Mouse (Mus musculus): Measurements from ENCODE around the gene Ropn1. TPM values are rescaled to one million over a fixed set of nuclear protein-coding genes. Genes with fewer than 3 reads are reported as not detected.
A peak's percentile ranks its signal among the peaks of the same experiment; 100 is the strongest.
"Not testable (repeated sequence)": the region's sequence is repeated elsewhere in the genome, so short reads cannot be mapped to it uniquely, and the experiment has no call there.

Ropn1 gene
- not detected for total RNA-seq (2021)

GRCm38 (mm10) chr16:34649621-34650020 lies at the start of gene Ropn1:
Gene Ropn1 (plus strand): TSS chr16:34649921.
- DNase-seq (ENCODE audit: extremely low spot score in 1 of 2, low spot score in 1 of 2), result no peak

DNA sequence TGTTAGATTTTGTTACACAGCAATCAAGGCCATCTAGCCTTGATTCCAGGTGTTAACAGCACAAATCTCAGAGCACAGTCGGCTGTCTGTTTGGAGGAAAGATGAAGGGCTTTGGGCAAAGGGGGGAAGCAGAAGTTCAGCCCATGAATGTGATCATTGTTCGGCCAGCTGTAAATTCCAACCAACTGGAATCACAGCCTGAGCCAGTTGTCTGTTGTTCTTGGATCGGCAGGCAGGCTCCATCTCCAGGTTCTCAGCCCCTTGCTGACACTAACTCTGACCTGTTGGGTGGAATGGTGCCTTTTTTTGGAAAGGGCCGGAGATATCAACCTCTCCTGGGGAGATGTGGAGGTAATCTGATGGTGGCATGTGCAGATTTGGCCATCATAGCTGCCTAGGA lies 47.8 kb upstream of the Ropn1 start:
- DNase-seq (ENCODE audit: extremely low spot score in 1 of 2, low spot score in 1 of 2), result no peak

DNA sequence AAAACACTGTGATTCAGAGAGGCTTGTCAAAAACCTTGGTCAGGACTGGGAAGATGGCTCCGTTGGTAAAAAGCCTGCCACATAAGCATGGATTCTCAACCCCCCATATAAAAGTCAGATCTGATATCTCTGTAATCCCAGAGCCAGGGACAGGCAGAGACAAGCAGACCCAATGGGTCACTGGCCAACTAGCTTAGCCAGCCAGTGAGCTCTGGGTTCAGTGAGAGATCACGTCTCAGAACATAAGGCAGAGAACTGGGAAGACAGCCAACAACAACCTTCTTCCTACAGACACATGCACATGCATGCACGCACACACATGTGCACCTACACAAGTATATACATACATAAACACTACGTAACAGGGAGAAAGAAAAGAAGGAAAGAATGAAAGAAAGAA lies 46.6 kb upstream of the Ropn1 start:
- DNase-seq (ENCODE audit: extremely low spot score in 1 of 2, low spot score in 1 of 2), result no peak

GRCm38 (mm10) chr16:34603854-34604253 lies 45.9 kb upstream of the Ropn1 start:
- DNase-seq (ENCODE audit: extremely low spot score in 1 of 2, low spot score in 1 of 2), result no peak

- no peak for DNase-seq (ENCODE audit: extremely low spot score in 1 of 2, low spot score in 1 of 2)
Measured at GRCm38 (mm10) chr16:34605679-34606078, 44.0 kb upstream of the Ropn1 start.

GRCm38 (mm10) chr16:34610137-34610536 lies 39.6 kb upstream of the Ropn1 start:
- no peak for DNase-seq (ENCODE audit: extremely low spot score in 1 of 2, low spot score in 1 of 2)

GRCm38 (mm10) chr16:34614021-34614420 lies 35.7 kb upstream of the Ropn1 start:
- DNase-seq (ENCODE audit: extremely low spot score in 1 of 2, low spot score in 1 of 2), result no peak

DNA sequence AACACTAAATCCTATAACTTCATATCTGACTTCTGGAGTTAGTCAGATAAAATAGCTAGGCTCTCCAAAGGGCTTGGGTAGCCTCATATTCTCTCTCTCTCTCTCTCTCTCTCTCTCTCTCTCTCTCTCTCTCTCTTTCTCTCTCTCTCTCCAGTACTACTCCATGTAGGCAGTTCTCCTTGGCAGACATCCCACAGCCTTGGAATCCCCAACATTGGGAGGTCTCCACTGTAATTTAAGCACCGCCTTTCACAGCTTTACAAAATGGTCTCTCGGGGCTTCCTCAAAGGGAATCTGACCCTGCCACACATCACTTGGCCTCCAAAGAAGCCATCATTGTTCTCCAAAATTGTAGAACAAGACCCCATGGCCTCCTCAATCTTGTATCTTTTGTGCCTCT lies 22.1 kb upstream of the Ropn1 start:
- DNase-seq (ENCODE audit: extremely low spot score in 1 of 2, low spot score in 1 of 2), result no peak

GRCm38 (mm10) chr16:34628397-34628796 lies 21.3 kb upstream of the Ropn1 start:
- DNase-seq (ENCODE audit: extremely low spot score in 1 of 2, low spot score in 1 of 2), result no peak

DNA sequence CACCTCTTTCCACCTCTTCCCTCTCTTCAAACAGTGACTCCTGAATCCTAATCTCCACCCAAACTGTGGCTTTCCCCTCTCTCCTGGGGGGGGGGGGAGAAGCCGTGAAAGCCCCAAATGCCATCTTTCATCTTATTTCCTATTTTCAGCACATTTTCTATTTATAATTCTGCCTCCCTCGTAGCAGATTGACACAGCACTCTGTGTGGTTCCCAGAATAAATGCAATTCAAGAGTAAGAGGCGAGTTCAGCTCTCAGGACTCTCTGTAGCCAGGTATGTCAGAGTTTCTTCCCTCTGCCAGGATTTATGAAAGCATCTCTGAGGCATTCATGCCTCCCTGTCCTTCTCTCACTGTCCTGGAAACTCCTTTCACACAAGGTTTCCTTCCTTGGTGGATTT lies 14.2 kb upstream of the Ropn1 start:
- no peak for DNase-seq (ENCODE audit: extremely low spot score in 1 of 2, low spot score in 1 of 2)

DNA sequence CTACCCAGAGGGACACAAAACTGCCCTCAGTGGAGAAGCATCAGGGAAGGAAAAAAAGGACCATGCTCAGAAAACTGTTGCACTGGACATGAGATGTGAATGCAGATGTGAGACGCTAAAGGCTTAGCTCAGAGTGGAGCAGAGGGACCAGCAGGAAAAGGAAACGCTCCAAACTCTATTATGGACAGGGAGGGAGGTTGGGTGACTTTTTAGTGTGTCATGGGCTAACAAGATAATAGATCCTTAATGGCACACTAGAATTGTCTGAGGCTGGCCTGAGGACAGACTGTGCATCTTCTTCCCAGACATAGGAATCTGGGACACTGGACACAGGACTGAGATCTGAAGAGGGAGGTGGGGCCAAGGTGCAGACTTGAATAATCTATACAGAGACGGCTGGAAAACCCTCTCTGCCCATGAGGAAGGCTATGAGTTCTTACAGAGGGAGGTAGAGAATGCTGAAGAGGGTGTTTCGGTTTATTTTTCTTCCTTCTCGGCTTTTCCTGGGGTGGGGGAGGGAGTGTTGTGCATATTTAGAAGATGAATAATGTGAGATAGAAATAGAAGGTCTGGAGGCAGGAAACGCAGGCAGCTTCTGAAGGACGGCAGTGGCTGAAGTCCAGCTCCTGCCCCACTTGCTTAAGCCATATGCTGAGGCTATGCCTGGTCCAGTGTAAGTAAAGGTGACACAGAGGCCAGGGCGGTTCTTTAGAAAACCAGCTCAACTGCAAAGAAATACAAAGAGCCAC lies 6.0 kb upstream of the Ropn1 start:
- no peak for DNase-seq (ENCODE audit: extremely low spot score in 1 of 2, low spot score in 1 of 2)

GRCm38 (mm10) chr16:34653023-34653422 lies 3.3 kb downstream of the Ropn1 start:
- DNase-seq (ENCODE audit: extremely low spot score in 1 of 2, low spot score in 1 of 2), result no peak

- DNase-seq (ENCODE audit: extremely low spot score in 1 of 2, low spot score in 1 of 2), result not testable (repeated sequence)
Measured at GRCm38 (mm10) chr16:34657566-34657965, 7.8 kb downstream of the Ropn1 start.

DNA sequence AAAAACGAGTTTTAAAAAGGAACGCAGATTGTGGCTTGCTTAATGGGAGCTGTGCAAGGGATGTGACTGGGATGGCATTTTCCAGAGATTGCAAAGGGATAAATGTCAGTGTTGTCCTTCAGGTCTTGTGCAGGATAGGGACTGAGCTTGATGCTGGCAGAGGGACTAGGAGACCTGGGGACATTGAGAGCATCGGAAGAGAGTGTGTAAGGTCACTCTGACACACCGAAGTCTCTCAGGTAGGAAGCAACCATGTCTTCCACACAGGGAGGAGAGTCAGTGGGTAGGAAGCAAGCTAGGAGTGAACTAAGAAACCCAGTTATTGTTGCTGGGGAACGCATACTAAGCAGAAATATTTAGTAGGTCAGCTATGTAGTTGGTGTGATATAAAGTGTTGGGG lies 8.3 kb downstream of the Ropn1 start:
- no peak for DNase-seq (ENCODE audit: extremely low spot score in 1 of 2, low spot score in 1 of 2)

DNA sequence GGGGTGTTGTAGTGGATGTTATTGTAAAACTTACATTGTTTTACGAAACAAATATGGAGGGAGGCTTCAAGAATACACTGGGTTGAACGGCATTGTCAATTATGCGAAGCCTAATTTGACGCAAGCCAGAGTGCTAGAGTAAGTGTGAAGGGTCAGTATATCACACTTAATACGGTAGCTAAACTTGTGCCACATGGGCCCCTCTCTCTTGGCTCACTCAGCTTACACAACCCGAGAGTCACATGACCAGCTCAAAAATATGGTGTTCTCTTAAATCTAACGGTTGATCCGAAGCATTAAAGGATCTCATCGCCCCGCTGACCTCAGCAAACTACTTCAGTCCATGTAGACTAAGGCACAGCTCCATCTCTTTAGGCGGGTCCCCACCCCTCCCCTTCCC lies 8.7 kb downstream of the Ropn1 start:
- no peak for DNase-seq (ENCODE audit: extremely low spot score in 1 of 2, low spot score in 1 of 2)

GRCm38 (mm10) chr16:34664553-34664952 lies 14.8 kb downstream of the Ropn1 start:
- DNase-seq (ENCODE audit: extremely low spot score in 1 of 2, low spot score in 1 of 2), result no peak

GRCm38 (mm10) chr16:34667031-34667726 lies 17.5 kb downstream of the Ropn1 start:
- DNase-seq (ENCODE audit: extremely low spot score in 1 of 2, low spot score in 1 of 2), result peak in 1 of 2 experiments; percentile 60

GRCm38 (mm10) chr16:34668341-34668740 lies 18.6 kb downstream of the Ropn1 start:
- DNase-seq (ENCODE audit: extremely low spot score in 1 of 2, low spot score in 1 of 2), result no peak

DNA sequence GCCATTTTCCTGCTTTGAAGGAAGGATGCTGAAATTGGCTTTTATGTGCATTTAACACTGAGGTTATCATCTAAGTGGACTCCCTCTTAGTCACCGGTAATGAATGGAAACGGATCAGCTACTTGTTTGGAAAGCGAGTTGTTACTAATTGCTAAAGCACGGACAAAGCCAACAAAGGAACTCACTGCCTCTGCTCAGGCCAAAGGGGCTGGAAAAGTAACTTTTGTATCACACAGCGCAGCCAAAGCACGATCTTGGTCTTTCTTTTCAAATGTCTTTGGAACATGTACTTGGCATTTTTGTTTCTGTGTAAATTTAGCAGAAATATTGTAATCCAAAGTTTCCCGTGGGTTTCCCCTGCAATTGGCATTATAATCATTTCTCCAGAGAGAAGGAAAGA lies 22.2 kb downstream of the Ropn1 start:
- no peak for DNase-seq (ENCODE audit: extremely low spot score in 1 of 2, low spot score in 1 of 2)

GRCm38 (mm10) chr16:34672822-34673221 lies 23.1 kb downstream of the Ropn1 start:
- DNase-seq (ENCODE audit: extremely low spot score in 1 of 2, low spot score in 1 of 2), result no peak

DNA sequence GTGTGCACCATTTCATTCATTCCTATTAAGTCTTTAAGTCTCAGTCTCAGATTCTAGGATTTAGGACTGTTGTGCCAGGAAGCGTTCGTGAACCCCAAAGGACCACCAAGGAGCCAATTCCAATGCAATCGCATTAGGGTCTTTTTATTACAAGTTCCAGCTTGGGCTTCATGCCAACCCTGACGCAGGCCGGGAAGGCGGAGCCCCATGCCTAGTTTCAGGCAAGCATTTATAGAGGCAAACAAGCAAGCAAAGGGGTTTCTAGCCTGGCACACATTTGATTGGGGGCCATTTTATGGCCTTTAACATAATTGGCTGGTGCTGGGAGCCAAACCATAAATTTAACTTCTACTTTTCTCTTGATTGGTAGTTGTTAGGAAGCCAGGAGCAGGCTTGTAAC lies 24.6 kb downstream of the Ropn1 start:
- no peak for DNase-seq (ENCODE audit: extremely low spot score in 1 of 2, low spot score in 1 of 2)

DNA sequence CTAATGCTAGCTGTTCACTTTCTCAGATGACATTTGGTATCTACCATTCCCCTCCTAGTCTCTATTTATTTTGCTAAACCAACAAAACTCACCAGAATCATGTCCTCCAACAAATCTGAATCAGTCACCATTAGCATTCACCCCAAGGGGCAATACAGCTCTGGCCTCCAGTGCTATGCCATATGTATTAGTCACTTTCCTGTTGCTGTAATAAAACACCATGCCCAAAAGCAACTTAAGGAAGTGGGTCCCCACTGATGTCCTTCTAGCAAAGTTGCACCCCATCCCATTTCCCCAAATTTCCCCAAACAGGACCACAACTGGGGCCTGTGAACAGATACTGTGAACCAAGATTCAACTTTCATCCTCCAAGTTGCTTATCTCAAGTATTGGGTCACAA lies 32.1 kb downstream of the Ropn1 start:
- DNase-seq (ENCODE audit: extremely low spot score in 1 of 2, low spot score in 1 of 2), result no peak
